ENCODE assay signal across 27 mouse cellular contexts in the genomic region with DNA sequence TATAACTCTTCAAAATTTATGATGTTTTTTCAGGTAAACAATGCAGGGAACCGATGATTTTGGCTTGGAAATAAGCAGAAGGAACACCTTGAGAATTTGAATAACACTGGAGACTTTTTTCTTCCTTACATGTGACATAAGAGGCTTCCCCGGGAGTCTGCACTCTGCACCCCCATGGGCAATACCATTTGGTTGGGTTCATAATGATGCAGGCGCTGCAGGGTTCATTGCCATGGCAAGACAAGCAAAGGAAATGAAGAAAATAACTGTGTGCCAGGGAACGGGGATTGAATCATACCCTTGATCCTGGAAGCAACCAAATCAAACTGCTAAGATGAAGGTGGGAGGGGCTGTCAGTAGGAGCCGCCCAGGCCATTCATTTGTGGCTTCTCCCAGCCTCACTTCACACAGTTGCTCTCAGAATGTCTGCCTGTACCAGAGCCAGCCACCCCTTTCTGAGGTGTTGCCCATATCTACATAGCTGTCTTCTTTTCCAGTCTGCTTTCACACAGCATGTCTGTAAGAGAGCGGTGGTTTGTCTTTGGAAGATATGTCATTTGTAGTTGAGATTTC.
A peak's percentile ranks its signal among the peaks of the same experiment; 100 is the strongest.
DNase-seq lines count a peak whose midpoint lies in the region; ATAC-seq and TF ChIP-seq lines count a peak whose summit lies in the region.
"Had no signal": no experiment of that assay in that cellular context is flagged by ENCODE, and none has a peak within 500 bp of the region (broad histone marks: within the 10 kb centered on the region; RNA-seq: fewer than 3 reads in every experiment).

No protein-coding gene starts in this region.

- H3K9me3 ChIP-seq in lung, embryonic 14.5 days (ENCODE audit: low read depth, low read length) = no peaks in the 10 kb centered on the region
- H3K9me3 ChIP-seq in forebrain, embryonic 15.5 days = no peaks in the 10 kb centered on the region
- H3K9me3 ChIP-seq: heart, embryonic 13.5 days; stomach, embryonic 15.5 days had no signal

- no peak for TF ChIP-seq POLR2A in brain, embryonic 14.5 days (IDR thresholded peaks at IDR 0.05; ENCODE audit: borderline replicate concordance, extremely low read depth, insufficient read depth, insufficient read length, poor library complexity, severe bottlenecking)

- H3K4me2 ChIP-seq in lung, embryonic 14.5 days = no peak overlapping the region
- no peak overlapping the region for H3K4me2 ChIP-seq in forebrain, embryonic 15.5 days (replicated peaks)
- H3K4me2 ChIP-seq: heart, embryonic 13.5 days; limb, embryonic 13.5 days; liver, embryonic 11.5 days; stomach, embryonic 15.5 days had no signal

- no peak overlapping the region for H3K9ac ChIP-seq in lung, embryonic 14.5 days
- H3K9ac ChIP-seq in forebrain, embryonic 15.5 days (replicated peaks) = no peak overlapping the region
- H3K9ac ChIP-seq: heart, embryonic 13.5 days; limb, embryonic 13.5 days; stomach, embryonic 15.5 days had no signal

- no peaks in the 10 kb centered on the region for H3K4me1 ChIP-seq in lung, embryonic 14.5 days (ENCODE audit: insufficient read depth)
- peaks cover 16% of the 10 kb centered on the region; the same call in 1 of the 2 replicates for H3K4me1 ChIP-seq in forebrain, embryonic 15.5 days
- H3K4me1 ChIP-seq: limb, embryonic 13.5 days; stomach, embryonic 15.5 days had no signal

- WGBS in lung, embryonic 14.5 days = 80% methylated on average over 6 of the region's 6 CpGs
- WGBS in forebrain, embryonic 15.5 days = 56% methylated on average over 6 of the region's 6 CpGs

- no peak overlapping the region for H3K27ac ChIP-seq in lung, embryonic 14.5 days (ENCODE audit: low read depth)
- H3K27ac ChIP-seq in forebrain, embryonic 15.5 days (replicated peaks) = peak overlapping the region; percentile 62
- H3K27ac ChIP-seq: gastrocnemius, adult 2 months; heart, adult 2 months; heart, embryonic 13.5 days; kidney, postnatal 0 days; limb, embryonic 13.5 days; stomach, embryonic 15.5 days had no signal

- no peaks in the 10 kb centered on the region for H3K27me3 ChIP-seq in lung, embryonic 14.5 days (ENCODE audit: insufficient read depth, low read length)
- no peaks in the 10 kb centered on the region for H3K27me3 ChIP-seq in forebrain, embryonic 15.5 days
- H3K27me3 ChIP-seq: heart, embryonic 13.5 days; limb, embryonic 13.5 days; megakaryocyte, embryonic 14.5 days; stomach, embryonic 15.5 days had no signal

- no peak overlapping the region for H3K4me3 ChIP-seq in lung, embryonic 14.5 days (ENCODE audit: low read depth, low read length)
- no peak overlapping the region for H3K4me3 ChIP-seq in forebrain, embryonic 15.5 days
- H3K4me3 ChIP-seq: gastrocnemius, adult 2 months; heart, adult 2 months; heart, embryonic 13.5 days; limb, embryonic 13.5 days; megakaryocyte, embryonic 14.5 days; stomach, embryonic 15.5 days had no signal

- 0 out of 2 replicates have a peak, but pooled peaks have one; percentile 17 for ATAC-seq in lung, embryonic 14.5 days (ENCODE audit: insufficient read depth)
- peak; percentile 49; the same call in 1 of the 2 replicates for ATAC-seq in forebrain, embryonic 15.5 days (replicated peaks)
- ATAC-seq: intestine, embryonic 16.5 days; lung, postnatal 0 days had no signal

- DNase-seq in adrenal gland, postnatal 36 days = peak; percentile 17 to 20
- no peak for DNase-seq in adrenal gland, postnatal 14 days
- no peak for DNase-seq in lung, embryonic 14.5 days
- DNase-seq in lung, adult 18-20 months = no peak
- peak; percentile 70 for DNase-seq in brain, embryonic 14.5 days (ENCODE audit: low read depth)
- DNase-seq in B cell, adult 2 months = no peak
- DNase-seq: cerebellum, adult 11 months; cerebellum, adult 9-10 months; cerebellum, postnatal 36 days; gastrocnemius, adult 2 months; gastrocnemius, postnatal 36 days; heart, adult 2 months; heart, postnatal 10 days; kidney, adult 8-10 months; kidney, postnatal 4 days; lung, postnatal 4 days; right cerebral cortex, postnatal 25 days; thymus, postnatal 14 days had no signal

- H3K36me3 ChIP-seq in lung, embryonic 14.5 days (ENCODE audit: insufficient read depth) = no peaks in the 10 kb centered on the region
- H3K36me3 ChIP-seq in forebrain, embryonic 15.5 days = no peaks in the 10 kb centered on the region
- H3K36me3 ChIP-seq: heart, embryonic 13.5 days; limb, embryonic 13.5 days; stomach, embryonic 15.5 days had no signal

- TF ChIP-seq CTCF in lung, embryonic 14.5 days (IDR thresholded peaks at IDR 0.05; ENCODE audit: low read depth) = no peak
- no peak for TF ChIP-seq CTCF in brain, embryonic 14.5 days (IDR thresholded peaks at IDR 0.05; ENCODE audit: borderline replicate concordance, extremely low read depth, insufficient read depth, insufficient read length)

Comparison
In these comparisons a context has a peak if more than half of its experiments do, and no peak if none do; other contexts are left out.
1. DNase-seq: peak in adrenal gland, postnatal 36 days (2 of 2) and brain, embryonic 14.5 days (single experiment); none in adrenal gland, postnatal 14 days (single experiment), lung, embryonic 14.5 days (single experiment), lung, adult 18-20 months (0 of 2) and B cell, adult 2 months (0 of 2).